Mouse (Mus musculus) limb, embryonic 14.5 days (tissue): Measurements from ENCODE around the gene Ndufs7. TPM values are rescaled to one million over a fixed set of nuclear protein-coding genes. Genes with fewer than 3 reads are reported as not detected.

Experiments
- ATAC-seq: fragments of 200-750 bp; cut with Nextera tagmentation; 2 replicates; pipeline ENCODE4 v1.8.0; 2017; ENCODE audit warnings: low read depth, moderate number of reproducible peaks, moderate TSS enrichment; ENCODE audit not compliant: low FRiP score
- DNase-seq: peaks from one replicate; pipeline ENCODE4 v3.0.0-alpha.2; 2015; ENCODE audit warnings: low spot score
- H3K27ac ChIP-seq: fragments of 300-500 bp; sonication (generic); replicated peaks from 2 replicates; pipeline ENCODE4 v1.5.1; 2014; ENCODE audit warnings: low read depth, mild to moderate bottlenecking, low read length, moderate library complexity, mixed read lengths
- H3K27me3 ChIP-seq: fragments of 300-500 bp; sonication (generic); 2 replicates; pipeline ENCODE4 v1.6.1; 2014; ENCODE audit warnings: low read length, mixed read lengths; ENCODE audit not compliant: control insufficient read depth, insufficient read depth
- H3K36me3 ChIP-seq: fragments of 300-500 bp; sonication (generic); 2 replicates; pipeline ENCODE4 v1.6.1; 2014; ENCODE audit warnings: mild to moderate bottlenecking, low read length, moderate library complexity, mixed read lengths; ENCODE audit not compliant: control insufficient read depth, insufficient read depth
- H3K4me1 ChIP-seq: fragments of 300-500 bp; sonication (generic); 2 replicates; pipeline ENCODE4 v1.6.1; 2014; ENCODE audit warnings: antibody characterized with exemption, low read length, mixed read lengths; ENCODE audit not compliant: control insufficient read depth, insufficient read depth
- H3K4me2 ChIP-seq: fragments of 300-500 bp; sonication (generic); replicated peaks from 2 replicates; pipeline ENCODE4 v1.6.1; 2014; ENCODE audit warnings: low read depth, mild to moderate bottlenecking, low read length, moderate library complexity; ENCODE audit not compliant: severe bottlenecking
- H3K4me3 ChIP-seq: fragments of 300-500 bp; sonication (generic); replicated peaks from 2 replicates; pipeline ENCODE4 v1.5.1; 2014; ENCODE audit warnings: low read length
- H3K9ac ChIP-seq: fragments of 300-500 bp; sonication (generic); 2 replicates; pipeline ENCODE4 v1.6.1; 2014; ENCODE audit warnings: mild to moderate bottlenecking, low read depth, low read length, moderate library complexity; ENCODE audit not compliant: severe bottlenecking
- H3K9me3 ChIP-seq: fragments of 300-500 bp; sonication (generic); 2 replicates; pipeline ENCODE4 v1.6.1; 2016; ENCODE audit warnings: low read length; ENCODE audit not compliant: control insufficient read depth
- POLR2A ChIP-seq: fragments of 200-500 bp; IDR thresholded peaks from 2 replicates; pipeline ENCODE4 v1.8.0; 2012; ENCODE audit warnings: inconsistent platforms, mild to moderate bottlenecking, moderate library complexity, borderline replicate concordance; ENCODE audit not compliant: insufficient read depth, insufficient read length; ENCODE audit errors: extremely low read depth
- WGBS: fragments of 180-500 bp; shearing (Covaris S2); extraction: QIAGEN DNeasy Blood & Tissue Kit; methylation state at CpG from one replicate; pipeline ENCODE4 v1.1.7; 2014; 5-methylcytosine and 5-hydroxymethylcytosine counted together
- polyA plus RNA-seq, 2 experiments: library from polyadenylated mRNA; depleted of rRNA in 1 of 2; stranded (reverse) in 1 of 2; unstranded in 1 of 2; fragments of >200 nt; fragmentation: Nextera tagmentation in 1 of 2; extraction: Ambion mirVana in 1 of 2; gene quantifications; 2 replicates each; pipeline versions ENCODE4 v1.2.1 to v1.2.3; 2012 to 2014

Gene Ndufs7
- polyA plus RNA-seq, 2 experiments = 338 to 366 TPM

DNA sequence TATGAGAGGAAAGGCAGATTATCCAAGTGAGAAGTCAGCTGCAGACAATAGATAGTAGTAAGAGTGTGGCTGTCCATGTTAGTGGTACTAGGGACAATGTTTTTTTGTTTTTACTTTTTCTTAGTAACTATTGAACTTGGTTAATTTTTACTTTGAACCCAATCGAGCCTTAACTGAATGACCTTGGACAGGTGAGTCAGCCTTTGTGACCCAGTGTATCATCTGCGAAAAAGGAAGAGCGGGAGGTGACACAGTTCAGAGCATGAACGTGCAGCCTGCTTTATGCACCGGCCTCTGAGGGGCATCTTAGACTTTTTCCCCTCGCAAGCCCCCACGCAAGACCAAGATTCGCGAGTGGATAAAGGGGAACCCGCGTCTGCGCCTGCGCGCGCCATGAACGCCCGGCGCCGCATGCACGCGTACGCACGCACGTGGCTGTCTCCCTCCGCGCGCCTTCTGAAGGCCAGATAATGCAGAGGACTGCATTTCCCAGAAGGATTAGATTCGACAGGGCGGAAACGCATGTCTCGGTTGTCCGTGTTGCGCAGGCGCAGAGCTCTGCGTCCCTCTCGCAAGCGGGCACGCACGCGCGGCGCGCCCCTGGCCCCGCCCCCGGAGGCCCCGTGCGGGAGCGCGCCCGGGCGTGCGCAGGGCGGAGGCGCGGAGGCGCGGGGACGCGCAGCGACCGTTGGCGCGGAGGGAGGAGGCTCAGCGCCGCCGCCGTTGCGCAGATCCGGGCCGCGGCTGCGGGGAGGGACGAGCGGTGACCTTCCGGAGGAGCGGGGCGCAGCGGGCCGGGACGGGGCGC, 15.6 kb downstream of the Ndufs7 start:
- WGBS = 2% methylated on average over 63 of the region's 81 CpGs
- no peaks in the 10 kb centered on the region for H3K9me3 ChIP-seq
- peaks cover 17% of the 10 kb centered on the region for H3K36me3 ChIP-seq
- peak overlapping the region; percentile 86 for H3K4me2 ChIP-seq
- TF ChIP-seq POLR2A = 0 out of 2 replicates have a peak, but pooled peaks have one; percentile 65
- ATAC-seq (peak; percentile 57), DNase-seq (peak; percentile 99)
- H3K4me3 ChIP-seq = peak overlapping the region; percentile 76
- H3K4me1 ChIP-seq = peaks cover 36% of the 10 kb centered on the region
- H3K9ac ChIP-seq = peak overlapping the region; percentile 91
- H3K27me3 ChIP-seq = no peaks in the 10 kb centered on the region
- H3K27ac ChIP-seq = peak overlapping the region; percentile 56

DNA sequence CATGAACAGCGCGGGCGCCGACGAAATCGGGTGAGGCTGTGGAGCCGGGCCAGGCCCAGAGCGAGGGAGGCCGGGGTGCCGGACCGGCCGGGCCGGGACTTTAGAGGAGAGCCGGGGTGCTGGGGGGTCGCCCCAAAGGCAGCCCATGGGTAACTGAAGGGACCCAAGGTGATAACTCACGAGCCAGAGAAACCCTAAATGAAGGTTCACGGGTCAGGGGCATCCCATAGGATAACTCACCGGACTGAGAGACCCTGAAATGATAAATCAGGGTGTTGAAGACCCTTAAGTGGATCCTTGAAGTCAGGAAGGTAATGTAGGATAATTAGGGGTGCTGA, 16.2 kb downstream of the Ndufs7 start:
- Histone ChIP-seq H3K27ac (peak overlapping the region; percentile 56), H3K36me3 (peaks cover 20% of the 10 kb centered on the region), H3K9me3 (no peaks in the 10 kb centered on the region), H3K4me3 (peak overlapping the region; percentile 76), H3K4me1 (peaks cover 30% of the 10 kb centered on the region), H3K9ac (peak overlapping the region; percentile 91), H3K4me2 (peak overlapping the region; percentile 86), H3K27me3 (no peaks in the 10 kb centered on the region)
- no peak for ATAC-seq
- under 1% methylated on average over 18 of the region's 18 CpGs for WGBS
- DNase-seq = no peak
- no peak for TF ChIP-seq POLR2A

GRCm38 (mm10) chr10:80270099-80270498, 21.2 kb downstream of the Ndufs7 start:
- no peaks in the 10 kb centered on the region for H3K9me3 ChIP-seq
- peaks cover 23% of the 10 kb centered on the region for H3K4me1 ChIP-seq
- H3K27ac ChIP-seq = no peak overlapping the region
- peaks cover 55% of the 10 kb centered on the region for H3K36me3 ChIP-seq
- no peak overlapping the region for H3K4me2 ChIP-seq
- H3K4me3 ChIP-seq = no peak overlapping the region
- ATAC-seq = no peak
- no peak for DNase-seq
- H3K9ac ChIP-seq = no peak overlapping the region
- no peaks in the 10 kb centered on the region for H3K27me3 ChIP-seq
- 96% methylated on average over 2 of the region's 2 CpGs for WGBS
- TF ChIP-seq POLR2A = no peak

GRCm38 (mm10) chr10:80270734-80271181, 21.8 kb downstream of the Ndufs7 start:
- Histone ChIP-seq H3K36me3 (peaks cover 60% of the 10 kb centered on the region), H3K9ac (no peak overlapping the region), H3K27ac (no peak overlapping the region), H3K4me2 (no peak overlapping the region), H3K27me3 (no peaks in the 10 kb centered on the region), H3K4me1 (peaks cover 21% of the 10 kb centered on the region), H3K9me3 (no peaks in the 10 kb centered on the region), H3K4me3 (no peak overlapping the region)
- ATAC-seq (no peak), DNase-seq (no peak)
- 77% methylated on average over 6 of the region's 6 CpGs for WGBS
- no peak for TF ChIP-seq POLR2A

DNA sequence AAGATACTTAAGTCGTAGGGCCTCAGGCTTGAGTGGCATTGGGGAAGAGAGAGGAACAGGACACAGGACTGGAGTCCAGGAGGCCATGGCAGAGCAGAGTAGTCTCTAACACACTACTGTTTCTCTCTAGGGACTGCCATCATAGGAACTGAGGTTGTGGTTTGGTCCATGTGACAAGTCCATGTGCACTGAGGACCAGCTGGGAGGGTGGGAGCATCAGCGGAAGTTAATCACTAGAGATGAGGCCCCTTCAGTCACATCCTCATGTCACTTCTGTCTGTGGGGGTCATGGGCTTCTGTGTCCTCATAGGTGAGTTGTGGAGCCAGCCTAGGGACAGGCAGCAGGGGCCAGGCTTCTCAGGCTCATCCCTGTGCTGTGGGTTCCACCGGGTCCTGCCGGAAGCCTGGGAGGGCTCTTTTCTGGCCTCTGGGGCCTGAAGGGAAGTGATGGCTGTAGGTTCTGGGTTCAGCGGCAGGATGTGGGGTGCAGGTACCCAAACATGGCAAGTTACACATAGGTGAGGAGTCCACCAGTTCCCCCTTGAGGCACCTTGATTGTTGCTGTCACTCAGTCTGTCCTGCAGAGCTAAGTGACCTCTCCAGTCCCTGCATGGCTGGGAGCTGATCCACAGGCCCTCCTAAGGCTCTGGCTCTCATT, 22.4 kb downstream of the Ndufs7 start:
- no peak for TF ChIP-seq POLR2A
- no peak for ATAC-seq
- H3K4me1 ChIP-seq = peaks cover 17% of the 10 kb centered on the region

More for the DNA sequence above, 22.4 kb downstream of the Ndufs7 start:
- Histone ChIP-seq H3K27me3 (no peaks in the 10 kb centered on the region), H3K27ac (no peak overlapping the region), H3K9me3 (no peaks in the 10 kb centered on the region), H3K4me2 (no peak overlapping the region), H3K9ac (no peak overlapping the region), H3K36me3 (peaks cover 65% of the 10 kb centered on the region), H3K4me3 (no peak overlapping the region)
- 89% methylated on average over 5 of the region's 5 CpGs for WGBS
- DNase-seq = no peak
